Mouse (Mus musculus): ENCODE measurements at regions not wholly inside any gene's neighbourhood (a gene's known extent, or its start where the extent isn't known, plus 50 kb on each side); places are given as distances from the start of the nearest gene placed in this dataset.

GRCm38 (mm10) chr11:64369516-64369915, 65.6 kb upstream of the Hs3st3a1 start:
- no peak for DNase-seq (ENCODE audit: low spot score in 2 of 2)

DNA sequence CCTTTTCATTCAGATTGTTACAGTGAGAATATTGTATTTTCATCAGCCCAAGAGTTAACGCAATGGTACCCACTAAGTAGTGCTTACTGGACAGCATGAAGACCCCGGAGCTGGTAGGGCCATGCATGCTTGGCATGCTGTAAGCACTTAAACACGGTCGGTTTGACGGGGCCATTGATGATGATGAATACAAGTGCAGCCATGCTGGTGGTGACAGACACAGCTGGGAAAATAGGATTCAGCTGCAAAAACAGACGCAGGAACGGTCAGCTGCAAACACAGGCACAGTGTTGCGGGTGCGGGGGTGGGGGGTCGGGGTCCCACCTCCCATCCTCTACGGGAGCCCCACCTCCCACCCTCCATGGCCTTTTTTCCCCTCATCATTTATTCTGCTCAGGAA, 99.7 kb upstream of the Hs3st3a1 start:
- no peak for DNase-seq (ENCODE audit: low spot score in 2 of 2)

DNA sequence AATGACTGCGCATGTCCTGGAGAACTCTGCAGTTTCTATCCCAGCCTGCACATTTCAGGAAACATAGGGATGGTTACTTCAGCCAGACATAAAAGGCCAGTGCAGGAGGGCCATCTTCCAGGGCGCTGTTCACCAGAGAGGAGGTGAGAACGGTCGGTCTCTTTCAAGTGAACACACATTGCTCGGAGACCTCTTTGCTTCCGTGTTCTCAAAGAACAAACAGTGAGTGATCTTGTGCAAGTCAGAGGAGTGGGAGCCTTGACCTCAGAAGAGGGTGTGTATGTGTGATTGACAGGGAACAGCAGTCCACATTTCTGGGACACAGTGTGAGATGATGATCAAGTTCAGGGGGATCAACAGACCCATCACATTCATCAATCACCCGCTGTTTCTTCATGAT, 102.7 kb upstream of the Hs3st3a1 start:
- DNase-seq (ENCODE audit: low spot score in 2 of 2): no peak

- DNase-seq (ENCODE audit: low spot score in 2 of 2): no peak
Measured at GRCm38 (mm10) chr11:64331811-64332210, 103.3 kb upstream of the Hs3st3a1 start.

- DNase-seq (ENCODE audit: low spot score in 2 of 2): no peak
Measured at GRCm38 (mm10) chr11:64329129-64329528, 106.0 kb upstream of the Hs3st3a1 start.

DNA sequence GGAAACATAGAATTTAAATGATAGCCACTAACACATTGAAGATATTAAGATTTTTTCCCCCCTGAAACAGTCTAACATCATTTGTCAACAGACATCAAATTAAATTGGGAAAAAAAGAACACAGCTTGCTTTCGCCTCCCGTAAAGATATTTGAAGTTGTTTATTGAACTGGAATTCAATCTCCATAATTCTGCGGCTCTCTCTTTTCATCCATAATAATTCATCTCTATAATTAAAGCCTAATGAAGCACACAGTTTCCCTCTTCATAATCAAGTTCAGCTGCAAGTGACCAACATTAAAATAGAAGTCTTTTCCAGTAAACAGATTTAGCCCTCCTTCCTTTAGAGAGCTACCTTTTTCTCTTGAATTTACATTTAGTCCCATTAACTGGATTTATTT, 107.4 kb upstream of the Hs3st3a1 start:
- no peak for DNase-seq (ENCODE audit: low spot score in 2 of 2)

GRCm38 (mm10) chr11:64326646-64327045, 108.5 kb upstream of the Hs3st3a1 start:
- DNase-seq (ENCODE audit: low spot score in 2 of 2): no peak

GRCm38 (mm10) chr11:64321900-64322425, 113.2 kb upstream of the Hs3st3a1 start:
- no peak for DNase-seq (ENCODE audit: low spot score in 2 of 2)

DNA sequence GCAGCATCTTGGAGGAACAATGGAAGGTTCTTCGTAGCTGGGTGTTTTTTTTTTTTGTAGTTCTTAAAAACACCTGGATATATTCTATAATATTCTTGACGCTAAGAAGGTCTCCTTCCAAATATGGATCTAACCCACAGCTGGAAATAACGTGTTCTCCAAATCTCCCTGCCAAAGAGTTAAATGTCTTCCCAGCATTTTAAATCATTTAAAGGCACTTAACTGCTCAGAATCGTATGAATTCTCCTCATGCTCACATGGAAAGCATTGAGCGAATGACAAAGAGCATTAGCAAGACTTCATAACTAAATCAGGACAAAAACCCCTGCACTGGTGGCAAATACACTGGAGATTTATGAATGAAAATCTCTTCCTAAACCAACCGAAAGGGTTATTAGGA, 117.7 kb upstream of the Hs3st3a1 start:
- DNase-seq (ENCODE audit: low spot score in 2 of 2): no peak

GRCm38 (mm10) chr11:64314997-64315396, 120.1 kb upstream of the Hs3st3a1 start:
- no peak for DNase-seq (ENCODE audit: low spot score in 2 of 2)

DNA sequence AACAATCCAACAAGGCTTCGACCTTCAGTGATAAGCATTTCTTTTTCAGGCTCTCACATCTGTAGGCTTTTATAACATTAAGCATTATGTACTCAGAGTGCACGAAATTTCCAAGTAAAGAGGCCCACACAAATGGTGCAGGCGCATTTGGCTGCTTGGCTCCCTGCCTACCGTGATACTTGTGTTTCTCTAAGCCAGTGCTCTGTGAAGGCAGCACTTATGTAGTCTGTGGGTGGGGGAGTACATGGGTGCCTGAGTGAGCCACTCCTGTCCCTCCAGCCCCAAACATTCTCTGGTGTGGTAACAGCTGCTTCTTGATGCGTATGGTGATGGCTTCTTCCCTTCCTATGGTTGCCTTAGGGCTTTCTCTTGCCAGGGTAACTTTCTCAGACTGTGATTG, 121.9 kb upstream of the Hs3st3a1 start:
- no peak for DNase-seq (ENCODE audit: low spot score in 2 of 2)

GRCm38 (mm10) chr11:64309881-64310280, 125.3 kb upstream of the Hs3st3a1 start:
- no peak for DNase-seq (ENCODE audit: low spot score in 2 of 2)

DNA sequence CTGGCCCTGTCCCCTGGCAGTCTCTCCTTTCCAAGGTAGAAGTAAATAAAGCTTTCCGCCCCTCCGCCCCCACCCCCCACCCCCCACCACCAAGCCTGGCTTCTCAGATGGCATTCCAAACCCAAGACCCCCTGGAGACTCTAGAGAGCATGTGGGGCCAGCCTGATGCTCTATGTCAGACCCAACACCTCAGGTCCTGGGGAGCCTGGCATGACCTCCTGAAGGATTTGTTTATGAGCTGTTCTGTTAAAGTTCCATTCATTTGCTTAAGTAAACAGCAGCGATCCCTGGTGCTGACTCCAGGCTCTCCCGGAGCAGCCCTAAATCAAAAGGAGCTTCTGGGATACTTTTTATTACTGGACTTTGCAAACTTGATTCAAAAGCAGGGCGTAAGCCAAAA, 137.3 kb upstream of the Hs3st3a1 start:
- no peak for DNase-seq (ENCODE audit: low spot score in 2 of 2)

DNA sequence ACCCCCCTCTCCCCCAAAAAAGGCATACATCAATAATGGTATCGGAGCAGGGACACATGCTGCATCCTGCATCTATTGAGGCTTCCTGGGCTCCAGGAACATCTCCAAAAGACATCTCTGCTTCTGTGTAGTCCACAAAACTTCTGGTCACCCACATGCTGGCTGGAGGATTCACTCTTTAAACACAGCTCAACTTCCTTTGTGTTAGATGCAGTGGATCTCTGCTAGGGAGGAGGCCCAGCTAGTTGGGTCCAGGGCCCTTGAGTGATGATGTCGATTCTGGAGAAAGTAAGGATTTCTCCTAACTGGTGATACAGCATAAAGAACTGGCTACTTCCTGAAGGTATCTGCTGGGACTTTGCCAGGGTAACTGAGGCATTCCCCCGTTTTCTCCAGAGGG, 146.9 kb upstream of the Hs3st3a1 start:
- no peak for DNase-seq (ENCODE audit: low spot score in 2 of 2)

- DNase-seq (ENCODE audit: low spot score in 2 of 2): no peak
Measured at GRCm38 (mm10) chr11:64287499-64287898, 147.6 kb upstream of the Hs3st3a1 start.

DNA sequence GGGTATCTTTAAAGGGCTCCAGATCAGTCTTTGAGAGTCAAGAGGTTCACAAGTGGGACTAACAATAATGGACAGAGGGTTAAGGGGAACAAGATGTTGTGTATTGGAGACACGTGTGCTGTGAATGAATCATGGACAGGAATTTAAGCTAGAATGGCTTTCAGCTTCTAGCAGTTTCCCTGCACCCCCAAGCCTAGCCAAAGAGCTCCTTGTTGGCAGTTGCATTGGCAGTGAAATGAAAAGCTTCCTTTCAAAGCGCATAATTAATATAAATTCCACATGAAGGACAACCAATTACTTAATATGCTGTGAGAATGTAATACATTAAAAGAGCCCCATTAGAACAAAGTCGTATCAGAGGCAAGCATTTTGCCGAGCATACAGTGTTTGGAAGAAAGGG, 153.4 kb upstream of the Hs3st3a1 start:
- no peak for DNase-seq (ENCODE audit: low spot score in 2 of 2)

DNA sequence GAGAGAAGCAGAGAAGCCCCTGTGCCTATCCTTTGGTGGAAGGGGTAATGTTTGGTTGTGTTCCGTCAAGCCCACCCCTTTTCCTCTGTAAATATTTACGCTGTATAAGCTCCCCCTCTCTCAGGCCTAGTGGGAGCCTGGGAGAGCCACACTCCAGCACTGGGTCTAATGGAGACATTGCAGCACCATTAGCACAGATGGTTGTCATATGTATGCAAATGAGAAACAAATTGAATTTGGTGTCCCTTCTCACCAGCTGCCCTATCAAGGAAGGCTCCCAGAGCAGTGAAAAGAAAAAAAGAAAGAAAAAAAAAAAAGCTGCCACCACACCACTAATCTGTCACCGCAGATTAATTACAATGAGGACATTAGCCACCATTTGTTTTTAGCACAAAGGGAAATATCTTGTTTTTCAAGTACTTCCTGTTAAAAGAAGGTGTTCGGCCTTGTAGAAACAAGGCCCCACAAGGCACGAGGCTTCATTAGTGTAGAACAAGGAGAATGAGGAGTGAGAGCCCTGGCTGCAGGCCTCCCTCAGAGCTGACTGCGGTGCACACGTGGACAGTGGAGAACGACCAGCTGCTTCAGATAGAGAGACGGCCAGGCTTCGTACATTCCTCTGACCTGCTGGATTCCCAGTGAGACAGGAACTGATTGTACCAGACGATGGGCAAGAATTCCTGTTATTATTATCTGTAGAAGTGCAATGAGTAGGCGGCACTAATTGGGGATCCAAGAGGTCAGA, 156.7 kb upstream of the Hs3st3a1 start:
- DNase-seq (ENCODE audit: low spot score in 2 of 2): no peak

DNA sequence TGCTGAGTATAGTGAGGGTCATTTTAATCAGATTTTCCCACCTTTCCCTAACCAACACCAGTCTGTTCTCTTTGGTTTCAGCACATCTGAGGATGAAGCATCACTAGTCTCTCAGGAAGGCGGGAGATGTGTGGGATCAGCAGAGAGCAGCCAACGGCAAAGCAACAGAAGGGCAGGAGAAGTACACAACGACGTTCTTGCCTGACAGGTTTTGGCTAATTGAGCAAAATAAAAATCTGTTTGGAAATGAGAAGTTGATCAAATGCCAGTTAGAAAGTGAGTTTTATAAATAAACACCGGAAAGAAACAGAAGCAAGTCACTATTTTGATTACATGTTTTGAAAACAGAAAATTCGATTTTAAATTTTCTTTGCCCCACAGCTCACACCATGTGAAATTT, 161.4 kb upstream of the Hs3st3a1 start:
- DNase-seq (ENCODE audit: low spot score in 2 of 2): no peak

- DNase-seq (ENCODE audit: low spot score in 2 of 2): no peak
Measured at GRCm38 (mm10) chr11:64273214-64273613, 161.9 kb upstream of the Hs3st3a1 start.

DNA sequence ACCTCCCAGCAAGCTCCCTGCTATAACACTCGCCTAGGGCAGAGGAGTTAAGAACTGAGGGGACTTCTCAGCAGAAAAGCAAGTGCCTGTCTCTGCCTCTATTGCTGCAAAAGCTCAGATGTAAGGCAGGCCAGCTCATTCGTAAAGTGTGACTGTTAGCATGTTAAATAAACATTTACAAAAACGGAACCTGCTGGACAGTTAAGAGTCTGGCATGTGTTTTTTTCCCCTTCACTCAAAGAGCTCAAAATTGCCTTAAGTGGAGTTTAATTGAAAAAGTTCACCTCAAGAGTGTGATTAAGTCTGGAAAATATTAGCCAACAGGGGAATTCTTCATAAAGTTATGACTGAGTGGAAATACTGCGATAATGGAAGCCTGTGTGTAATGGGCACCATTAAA, 167.0 kb upstream of the Hs3st3a1 start:
- no peak for DNase-seq (ENCODE audit: low spot score in 2 of 2)

GRCm38 (mm10) chr11:64267547-64267946, 167.6 kb upstream of the Hs3st3a1 start:
- DNase-seq (ENCODE audit: low spot score in 2 of 2): no peak

DNA sequence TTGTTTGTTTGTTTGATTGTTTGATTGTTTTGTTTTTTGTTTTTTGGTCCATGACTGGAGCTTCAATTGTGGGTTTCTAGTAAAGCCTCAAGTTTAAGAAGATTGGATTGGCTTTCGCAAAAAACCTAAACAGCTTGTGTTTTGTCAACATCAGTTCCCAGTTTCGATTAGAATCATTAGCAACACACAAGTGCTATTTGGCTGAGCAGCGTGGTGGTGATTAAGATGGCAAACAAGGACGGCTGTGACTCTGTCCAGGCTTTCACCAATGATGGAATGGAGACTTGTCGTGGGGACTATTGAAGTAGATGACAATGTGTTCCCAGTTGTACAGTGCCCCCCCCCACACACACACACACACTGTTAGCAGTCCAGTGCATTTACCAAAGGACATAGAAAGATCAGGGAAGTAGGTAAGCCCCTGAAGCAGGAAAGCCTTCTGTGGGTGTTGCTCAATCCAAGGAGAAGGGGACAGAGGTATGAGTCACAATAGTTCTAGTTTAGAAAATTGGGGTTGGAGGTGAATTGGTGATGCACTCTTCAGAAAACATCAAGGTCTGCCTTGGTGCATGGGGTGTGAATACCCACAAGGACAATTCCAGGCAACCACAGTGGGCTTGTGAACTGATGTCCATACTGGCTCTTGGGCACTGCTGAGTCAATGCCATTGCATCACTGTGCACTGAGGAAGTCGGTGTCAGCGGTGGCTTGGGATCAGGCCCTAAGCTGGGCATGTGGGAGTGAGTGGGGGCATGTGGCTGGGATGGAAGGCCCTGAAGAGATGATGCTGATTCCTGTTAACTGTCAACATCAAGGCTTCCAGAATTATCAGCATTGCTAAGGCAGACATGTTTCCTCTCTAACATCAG, 174.5 kb upstream of the Cox10 start:
- DNase-seq (ENCODE audit: low spot score in 2 of 2): no peak

DNA sequence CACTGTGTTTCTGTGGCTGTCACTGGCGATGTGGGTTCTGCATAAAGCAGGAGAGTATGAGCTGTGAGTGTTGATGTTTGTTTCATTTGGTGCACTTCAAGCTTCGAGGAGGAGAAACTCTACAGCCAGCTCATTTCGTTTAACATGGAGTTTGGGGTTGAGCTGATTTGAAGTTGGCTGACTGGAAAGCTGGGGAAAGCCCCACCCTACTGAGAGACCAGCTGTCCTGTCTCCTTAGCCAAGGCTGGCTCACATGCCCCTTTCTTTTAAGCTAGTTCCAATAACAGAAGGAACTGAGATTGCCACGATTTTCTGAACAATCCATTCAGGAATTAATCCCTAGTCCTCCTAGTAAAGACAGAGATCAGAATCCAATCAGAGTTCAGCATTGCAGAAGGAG, 157.6 kb upstream of the Cox10 start:
- DNase-seq (ENCODE audit: low spot score in 2 of 2): no peak

Data from thymus, postnatal 10 days (tissue).